Mouse (Mus musculus) lung, postnatal 36 days (tissue): ENCODE measurements around the gene Ttll7.
A peak's percentile ranks its signal among the peaks of the same experiment; 100 is the strongest.

ENCODE experiments used
- DNase-seq: peaks from one replicate; pipeline ENCODE4 v3.0.0; 2022; ENCODE audit warnings: mixed read lengths

Gene Ttll7

DNA sequence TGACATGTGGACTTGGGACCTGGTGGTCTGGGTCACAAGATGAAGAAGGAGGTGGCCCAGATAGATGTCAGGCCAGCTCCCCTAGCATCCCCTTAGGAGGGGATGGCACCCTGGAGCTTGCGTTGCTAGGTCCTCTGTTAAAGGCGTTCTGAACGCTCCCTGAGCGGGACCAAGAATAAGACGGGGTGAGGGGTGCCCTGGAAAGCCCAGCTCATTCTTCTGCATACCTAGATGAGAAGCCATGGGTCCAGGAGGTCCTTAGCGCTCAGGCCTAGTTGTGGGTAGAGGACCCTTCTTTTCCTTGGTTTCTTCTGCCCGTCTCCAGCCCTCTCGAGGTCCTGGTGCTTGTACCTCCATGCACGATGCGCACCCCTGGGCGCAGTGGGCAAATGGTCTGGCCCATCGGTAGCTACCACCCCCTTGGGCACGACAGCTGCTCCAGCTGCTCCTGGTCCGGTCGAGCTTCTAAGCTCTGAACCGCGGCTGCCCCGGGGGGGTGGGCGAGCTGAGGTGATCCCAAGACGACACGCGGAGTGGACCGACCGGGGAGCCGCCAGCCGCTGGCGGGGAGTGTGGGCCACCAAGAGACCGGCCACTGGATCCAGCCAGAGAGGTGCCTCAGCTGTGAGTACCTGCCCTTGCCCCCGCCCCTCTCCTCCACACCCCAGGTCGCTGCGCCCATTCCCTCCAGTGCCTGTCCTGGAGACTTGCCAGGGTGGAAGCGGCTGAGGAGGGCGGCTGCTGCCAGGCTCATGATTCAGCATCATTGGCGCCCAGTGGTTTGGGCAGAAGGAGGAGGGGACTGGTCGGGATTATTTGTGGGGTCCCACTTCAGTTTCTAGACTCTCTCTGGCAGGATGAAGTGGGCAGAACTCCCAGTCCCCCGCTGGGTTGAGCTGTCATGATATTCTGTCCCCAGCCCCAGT lies at the start of gene Ttll7:
Gene Ttll7, plus strand, starts transcription at position 402 of the 926 bp plus-strand sequence.
- DNase-seq, result peak; percentile 92

DNA sequence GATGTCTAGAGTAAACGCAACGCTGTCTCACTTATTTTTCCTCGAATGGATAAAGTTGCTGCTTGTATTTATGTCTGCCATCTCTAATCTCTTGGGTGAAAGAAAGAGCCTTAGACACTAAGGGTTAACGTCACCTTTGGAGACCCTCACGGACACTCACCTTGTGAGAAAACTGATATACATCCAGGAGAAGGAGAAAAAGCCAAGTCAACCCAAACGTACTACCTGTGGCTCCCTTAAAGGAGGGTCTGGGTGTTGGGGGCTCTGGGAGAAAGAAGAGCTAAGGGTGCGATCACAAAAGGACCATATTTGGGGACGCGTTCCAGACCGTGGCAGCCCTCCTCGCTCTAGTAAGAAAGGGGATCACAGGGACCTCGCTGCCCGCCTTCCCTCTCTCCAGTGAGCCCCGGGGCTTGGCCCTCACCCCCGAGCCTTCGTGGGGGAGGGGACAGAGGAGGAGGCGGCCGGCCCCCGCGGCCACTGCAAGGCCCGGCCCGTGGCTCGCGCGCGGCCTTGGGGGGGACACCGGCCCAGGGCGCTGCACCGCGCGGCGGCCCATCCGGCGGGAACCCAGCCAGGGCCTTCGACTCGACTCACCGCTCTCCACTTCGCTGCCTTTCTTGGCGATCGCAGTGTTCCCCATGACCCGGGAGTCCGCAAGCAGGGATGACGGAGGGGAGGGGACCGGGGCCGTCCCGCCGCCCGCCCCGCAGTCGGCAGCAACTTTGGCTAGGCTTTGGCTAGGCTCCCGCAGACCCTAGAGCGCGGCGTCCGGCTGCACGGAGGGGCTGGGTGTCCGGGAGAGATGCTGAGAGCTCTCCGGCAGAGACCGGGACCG lies 39.9 kb upstream of the Ttll7 start:
- DNase-seq, result peak; percentile 36

DNA sequence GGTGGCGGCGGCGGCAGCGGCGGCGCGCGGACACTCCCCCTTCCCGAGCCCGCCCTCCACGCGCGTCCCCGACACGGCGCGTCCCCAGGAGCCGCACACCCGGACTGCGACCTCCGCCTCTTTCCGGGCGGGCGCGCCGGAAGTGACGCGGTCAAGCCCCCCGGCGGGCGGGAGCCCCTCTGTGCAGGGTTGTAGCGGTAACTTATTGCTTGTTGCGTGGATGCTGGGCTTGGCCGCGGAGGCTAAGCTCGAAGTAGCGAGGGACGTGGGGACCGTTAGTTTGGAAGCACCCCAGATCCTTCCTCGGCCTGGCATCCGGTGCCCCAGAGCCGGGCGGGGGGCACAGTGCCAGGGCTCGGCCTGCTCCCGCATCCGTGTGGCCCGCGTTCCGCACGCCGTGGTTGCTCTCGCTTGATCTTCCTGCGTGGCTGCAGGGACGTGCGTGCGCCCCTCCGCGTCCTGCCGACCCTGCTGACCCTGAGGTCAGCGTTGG lies 39.2 kb upstream of the Ttll7 start, which contains the start of gene Prkacb:
Gene Prkacb, minus strand, starts transcription at position 90 of the 493 bp plus-strand sequence.
- DNase-seq, result peak; percentile 89

DNA sequence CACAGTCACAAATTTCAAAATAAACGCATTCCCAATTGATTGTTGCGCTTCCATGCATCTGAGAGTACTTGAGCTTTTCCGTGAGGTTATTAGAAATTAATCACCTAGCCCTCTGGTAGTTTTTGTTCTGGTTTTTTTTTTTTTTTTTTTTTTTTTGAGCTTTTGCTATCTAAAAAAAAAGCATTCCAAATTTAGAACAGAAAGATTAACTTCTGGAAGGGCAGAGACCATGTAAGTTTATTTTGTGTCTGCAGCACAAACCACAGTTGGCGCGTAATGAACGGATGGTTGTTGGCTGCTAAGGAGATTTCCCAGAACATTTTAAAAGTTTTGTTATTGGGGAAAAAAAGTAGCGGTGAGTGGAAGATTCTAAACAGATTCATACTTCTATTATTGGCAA lies 38.5 kb upstream of the Ttll7 start:
- no peak for DNase-seq

DNA sequence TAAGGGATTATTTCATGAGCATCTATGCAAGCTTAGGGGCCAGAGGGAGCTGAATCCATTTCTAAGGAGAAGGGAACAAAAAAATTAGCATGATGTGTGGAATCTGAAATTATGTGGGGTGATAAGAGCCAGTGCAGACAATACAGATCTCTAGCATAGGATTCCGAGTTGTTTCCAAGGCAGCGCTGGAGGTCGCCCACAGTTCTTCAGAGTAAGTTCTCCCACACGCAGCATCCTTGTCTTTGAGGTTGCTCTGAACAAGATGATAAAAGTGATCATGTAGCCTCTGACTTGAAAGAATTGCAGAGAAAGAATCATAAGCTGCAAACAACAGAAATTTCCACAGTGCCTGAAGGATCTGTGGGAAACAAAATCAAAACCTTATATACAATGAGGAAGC lies 31.4 kb upstream of the Ttll7 start:
- DNase-seq, result no peak

DNA sequence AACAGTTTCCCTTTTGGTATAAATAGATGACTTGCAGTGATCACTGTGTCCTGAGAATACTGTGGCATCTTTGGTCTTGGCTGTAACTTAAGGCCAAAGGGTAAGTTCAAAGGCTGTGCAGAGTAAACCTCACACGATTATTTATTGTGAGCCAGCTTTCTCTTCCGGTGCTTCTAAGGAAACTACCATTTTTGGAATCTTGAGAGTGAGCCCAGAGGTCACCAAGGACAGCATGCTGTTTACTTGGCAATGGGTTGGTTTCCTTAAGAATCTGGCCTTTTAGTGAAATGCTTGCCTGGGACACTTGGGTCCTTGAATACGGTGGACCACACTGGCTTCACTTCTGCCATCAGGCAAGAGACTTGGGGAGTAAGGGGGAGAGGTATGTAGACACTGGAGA lies 9.4 kb upstream of the Ttll7 start:
- DNase-seq, result peak; percentile 44

DNA sequence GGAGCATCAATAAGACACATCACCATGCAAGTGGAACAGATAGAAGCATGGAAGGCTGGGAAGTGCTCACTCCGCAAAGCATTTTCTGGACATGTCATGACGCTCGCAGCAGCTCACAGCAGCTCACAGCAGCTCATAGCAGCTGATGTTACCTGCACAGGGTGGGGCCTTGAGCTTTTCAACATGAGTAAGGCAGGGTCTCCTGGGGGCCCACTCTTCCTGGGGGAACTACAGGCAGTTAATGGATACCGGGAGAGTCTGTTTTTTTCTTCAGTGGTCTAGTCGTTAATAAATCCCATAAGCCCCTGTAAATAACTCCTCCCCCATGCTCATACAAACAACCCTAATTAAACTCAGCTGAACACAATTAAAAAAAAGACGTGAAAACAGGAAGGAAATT lies 8.7 kb upstream of the Ttll7 start:
- no peak for DNase-seq

DNA sequence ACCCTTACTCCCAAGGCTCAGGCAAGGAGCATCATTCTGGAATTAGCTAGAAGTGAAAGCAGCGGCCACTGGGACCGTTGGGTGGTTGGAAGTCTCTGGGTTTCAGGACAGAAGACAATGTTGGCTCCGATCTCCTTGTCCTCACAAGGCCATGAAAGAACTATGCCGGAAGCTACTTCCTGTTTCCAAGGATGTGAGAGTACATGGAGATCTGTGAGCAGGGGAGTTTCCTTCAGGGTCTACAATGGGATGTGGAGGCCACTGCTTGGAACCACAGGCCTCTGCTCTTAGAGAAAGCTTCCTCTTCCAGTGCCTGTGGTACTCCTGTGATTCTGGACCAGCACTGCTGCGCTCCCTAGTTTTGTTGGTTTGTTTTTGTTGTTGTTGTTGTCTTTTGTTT lies 5.9 kb upstream of the Ttll7 start:
- DNase-seq, result peak; percentile 75

DNA sequence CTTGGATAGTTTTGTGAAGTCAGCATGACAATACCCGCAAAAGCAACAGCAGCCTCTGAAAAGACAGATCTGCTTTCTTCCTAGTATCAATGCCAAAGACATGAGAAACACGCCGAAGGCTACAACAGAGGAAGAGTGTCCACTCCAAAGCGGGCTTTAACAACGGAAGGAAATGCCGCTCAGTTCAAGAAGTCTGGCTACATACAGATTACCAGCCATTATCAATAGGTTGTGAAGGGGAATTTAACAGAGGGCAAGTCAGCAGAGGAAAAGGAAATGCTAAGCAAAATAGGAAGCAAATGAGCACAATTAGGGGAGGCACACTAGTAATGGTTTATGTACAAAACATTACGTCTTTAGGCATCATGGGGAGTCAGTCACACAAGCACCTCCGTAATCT lies 4.1 kb upstream of the Ttll7 start:
- DNase-seq, result peak; percentile 16

DNA sequence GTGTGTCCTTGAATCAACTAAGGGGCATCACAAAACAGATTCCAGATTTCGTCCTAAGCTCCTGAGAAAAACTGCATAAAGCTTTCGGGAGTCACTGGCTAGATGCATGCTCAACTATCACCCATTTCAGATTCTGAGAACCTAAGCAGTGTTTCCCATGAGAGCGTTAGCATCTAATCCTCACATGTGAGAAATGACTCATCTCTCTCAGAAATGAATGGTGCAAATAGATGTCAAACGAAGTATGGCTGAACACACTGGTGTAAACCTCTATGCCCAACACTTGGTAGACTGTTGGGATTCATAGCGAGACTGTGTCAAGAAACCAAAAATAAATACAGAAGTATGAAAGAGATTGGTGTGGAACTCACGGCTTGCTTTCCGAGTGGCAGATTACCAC lies 2.8 kb upstream of the Ttll7 start:
- no peak for DNase-seq

DNA sequence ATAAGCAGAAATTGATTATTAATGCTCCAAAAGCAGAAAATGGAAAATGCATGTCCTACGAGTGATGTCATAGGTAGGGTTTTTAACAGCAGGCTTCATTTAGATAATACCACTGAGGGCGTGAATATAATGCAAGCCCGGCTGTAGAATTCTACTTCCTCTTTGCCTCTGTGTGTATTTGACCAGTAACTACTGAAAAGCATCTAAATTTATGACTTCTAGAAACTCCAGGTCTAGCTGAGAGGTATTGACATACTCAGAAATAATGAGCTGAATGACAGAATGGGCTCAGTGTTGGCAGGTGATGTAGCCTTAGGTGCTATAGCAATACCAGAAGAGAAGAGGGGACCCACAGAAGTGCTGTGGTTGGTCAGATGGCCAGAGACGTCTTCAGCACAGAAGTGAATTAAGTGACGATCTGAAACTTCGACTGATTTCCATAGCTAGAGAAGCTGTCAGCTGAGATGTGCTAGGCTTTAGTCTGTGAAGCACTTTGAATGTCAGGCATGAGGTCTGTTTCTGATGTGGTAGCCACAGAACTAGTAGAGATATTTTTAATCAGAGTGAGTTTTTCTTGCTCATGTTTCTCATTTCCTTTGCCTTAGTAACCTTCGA lies 2.4 kb downstream of the Ttll7 start:
- no peak for DNase-seq

DNA sequence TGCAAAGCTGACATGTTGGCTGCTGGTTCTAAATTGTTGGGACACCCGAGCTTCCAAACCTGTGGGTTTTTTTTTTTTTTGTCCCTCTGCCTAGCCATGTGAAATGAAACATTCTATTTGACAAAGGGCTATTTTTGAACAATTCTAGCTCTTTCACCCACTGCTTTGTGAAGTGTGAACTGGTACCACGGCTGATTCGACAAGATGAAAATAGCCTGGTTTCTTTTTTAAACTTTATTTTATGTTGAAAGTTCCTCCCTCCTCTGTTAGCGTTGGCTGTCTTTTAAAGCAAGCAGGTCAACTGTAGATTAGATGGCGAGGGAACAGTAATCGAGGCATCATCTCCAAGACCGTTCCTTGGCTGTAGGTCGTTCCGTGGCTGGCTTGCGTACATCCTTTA lies 5.2 kb downstream of the Ttll7 start:
- DNase-seq, result no peak

DNA sequence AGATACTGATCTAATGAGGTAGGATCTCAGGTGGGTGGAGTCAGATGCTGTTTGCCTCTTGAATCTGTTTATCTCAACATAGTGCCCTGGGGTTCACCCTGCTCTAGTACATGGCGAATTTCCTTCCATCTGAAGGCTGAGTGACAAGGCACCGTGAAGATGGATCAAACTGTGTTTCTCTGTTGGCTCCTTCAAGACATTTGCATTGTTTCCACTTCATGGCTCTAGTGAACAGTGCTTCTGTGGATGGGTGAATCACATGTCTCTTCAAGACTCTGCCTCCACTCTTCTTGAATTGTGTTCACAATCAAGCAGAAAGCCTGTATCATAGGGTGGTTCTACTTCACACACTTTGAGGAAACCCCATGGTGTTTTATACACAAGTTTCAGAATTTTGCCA lies 8.1 kb downstream of the Ttll7 start:
- no peak for DNase-seq

DNA sequence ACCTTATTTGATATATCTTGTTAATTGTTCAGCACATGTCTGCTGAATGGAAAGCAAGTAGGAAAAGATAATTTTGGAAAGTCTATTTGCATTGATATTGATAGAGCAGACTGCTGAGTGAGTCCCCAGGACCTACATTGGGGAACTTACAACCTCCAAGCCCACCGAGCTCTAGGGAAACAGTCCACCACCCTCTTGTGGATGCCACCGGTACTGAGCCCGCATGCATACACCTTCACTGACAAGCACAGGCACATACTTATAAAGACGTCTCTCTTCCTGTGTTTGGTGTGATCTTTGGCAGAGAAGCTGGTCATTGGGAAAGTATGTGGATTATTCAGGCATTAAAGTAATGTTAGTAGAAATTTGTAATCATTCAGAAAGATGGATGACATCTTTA lies 14.4 kb downstream of the Ttll7 start:
- no peak for DNase-seq

DNA sequence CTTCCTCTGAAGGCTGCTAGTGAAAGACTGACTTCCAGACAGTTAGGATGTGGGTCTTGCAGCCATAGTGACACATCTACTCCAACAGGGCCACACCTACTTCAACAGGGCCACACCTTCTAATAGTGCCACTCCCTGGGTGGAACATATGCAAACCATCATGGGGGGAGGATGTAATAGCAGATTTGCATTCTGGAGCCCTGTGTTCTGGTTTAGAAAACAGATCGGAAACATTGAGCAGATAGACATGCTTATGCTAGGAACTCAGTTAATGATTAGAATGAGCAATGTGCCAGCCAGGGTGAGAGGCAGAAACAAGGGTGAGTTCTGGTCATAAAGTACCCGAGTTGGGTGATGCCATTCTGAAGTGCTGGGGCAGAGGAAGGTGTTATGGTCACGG lies 19.8 kb downstream of the Ttll7 start:
- DNase-seq, result no peak

DNA sequence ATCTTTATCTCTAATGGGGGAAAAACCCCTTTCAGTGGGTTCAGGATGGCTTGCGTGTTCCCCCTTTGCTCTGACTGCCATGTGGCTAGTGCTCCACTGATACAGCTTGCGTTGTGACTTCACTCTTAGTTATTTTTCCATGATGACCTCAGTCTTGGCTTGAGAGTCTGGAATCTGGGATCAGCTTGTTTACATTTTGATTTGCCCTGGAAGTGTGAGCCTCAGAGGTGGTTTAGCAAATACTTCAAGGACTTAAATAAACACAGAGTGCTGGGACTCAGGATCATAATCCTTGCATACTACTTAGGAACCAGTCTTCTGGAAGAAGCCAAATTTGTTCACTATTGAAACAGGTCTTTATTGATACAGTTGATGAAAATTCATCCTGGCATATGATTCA lies 23.8 kb downstream of the Ttll7 start:
- DNase-seq, result peak; percentile 90

DNA sequence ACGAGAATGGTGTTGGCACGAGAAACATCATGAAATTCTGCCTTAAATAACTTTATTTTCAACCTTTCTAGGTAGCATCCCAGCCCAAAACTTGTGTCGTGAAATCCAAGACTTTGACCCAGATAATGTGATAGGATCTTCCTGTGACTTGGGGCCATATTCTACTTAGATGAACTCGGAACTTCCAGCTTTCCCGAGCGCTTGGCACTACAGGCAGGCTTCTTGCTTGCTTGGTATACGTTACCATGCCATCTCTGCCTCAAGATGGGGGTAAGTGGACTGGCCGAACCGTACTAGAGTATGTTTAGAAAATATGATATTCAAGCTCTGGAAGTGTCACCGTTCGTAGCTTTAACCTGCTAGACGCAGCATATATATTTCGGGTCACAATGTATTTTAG lies 41.8 kb downstream of the Ttll7 start:
- no peak for DNase-seq

DNA sequence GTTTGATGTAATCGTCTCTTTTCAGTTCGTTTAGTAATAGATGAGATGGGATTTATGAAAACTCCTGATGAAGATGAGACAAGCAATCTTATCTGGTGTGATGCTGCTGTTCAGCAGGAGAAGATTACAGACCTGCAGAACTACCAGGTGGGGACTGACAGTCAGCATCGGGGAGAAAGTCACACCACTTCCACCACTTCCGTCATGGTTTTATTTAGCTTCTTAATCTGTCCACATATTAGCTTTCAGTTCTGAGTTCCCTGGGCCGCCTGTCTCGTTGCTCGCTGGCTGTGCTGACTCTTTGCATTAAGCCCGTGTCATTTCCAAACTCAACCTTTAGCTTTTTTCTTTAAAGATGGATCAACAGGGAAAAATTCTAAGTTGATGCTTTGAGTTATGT lies 44.4 kb downstream of the Ttll7 start:
- DNase-seq, result no peak

DNA sequence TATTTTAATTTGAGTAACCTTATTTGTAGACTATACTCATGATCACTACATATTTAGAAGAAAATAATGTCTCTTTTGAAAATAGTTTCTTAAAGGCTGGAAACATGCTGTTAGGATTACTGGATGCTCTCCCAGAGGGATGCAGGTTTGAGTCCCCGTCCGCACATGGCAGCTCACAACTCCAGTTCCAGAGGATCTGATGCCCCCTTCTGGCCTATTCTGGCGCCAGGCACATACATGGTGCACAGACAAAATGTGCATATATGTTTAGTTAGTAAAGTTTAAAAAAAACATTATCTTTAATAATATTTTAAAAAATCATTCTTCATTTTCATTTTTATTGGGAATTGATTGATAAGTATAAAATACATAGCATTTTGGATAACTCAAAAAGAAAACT lies 47.9 kb downstream of the Ttll7 start:
- peak; percentile 58 for DNase-seq

DNA sequence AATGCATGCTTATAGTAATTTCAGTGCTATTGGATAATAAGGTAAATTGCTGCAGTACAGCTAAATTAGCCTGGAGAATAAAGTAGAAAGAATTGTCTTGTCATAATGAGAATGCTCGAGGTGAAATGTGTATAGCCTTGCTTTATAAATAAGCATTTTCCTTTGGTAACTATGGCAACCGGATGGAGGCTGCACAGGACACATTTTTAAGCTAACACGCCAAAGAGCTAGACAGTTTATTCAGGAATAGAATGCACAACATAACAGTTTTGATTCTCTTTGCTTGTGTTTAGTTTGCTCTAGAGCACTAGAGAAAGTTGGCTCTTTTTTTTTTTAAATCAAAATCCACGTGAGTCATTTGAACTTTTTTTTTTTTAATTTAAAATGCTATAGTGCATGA lies 49.6 kb downstream of the Ttll7 start:
- DNase-seq, result no peak

DNA sequence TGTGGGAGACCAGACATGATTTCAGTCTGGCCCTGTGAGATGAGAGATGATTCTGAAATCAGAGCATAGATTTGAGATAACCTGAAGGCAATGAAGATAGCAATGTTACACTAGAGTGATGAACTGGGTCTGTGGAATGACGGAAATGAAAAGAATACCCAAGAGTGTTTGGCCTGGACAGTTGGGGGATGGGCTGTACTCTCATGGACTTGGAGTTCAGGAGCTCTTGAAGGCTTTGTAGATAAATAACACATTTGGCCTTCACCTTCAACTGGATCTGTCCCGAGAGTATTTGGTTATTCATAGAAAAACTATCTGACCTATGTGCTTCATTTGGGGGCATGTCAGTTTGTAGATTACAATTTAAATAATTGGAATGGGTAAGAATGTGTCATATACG lies 53.4 kb downstream of the Ttll7 start:
- DNase-seq, result no peak

DNA sequence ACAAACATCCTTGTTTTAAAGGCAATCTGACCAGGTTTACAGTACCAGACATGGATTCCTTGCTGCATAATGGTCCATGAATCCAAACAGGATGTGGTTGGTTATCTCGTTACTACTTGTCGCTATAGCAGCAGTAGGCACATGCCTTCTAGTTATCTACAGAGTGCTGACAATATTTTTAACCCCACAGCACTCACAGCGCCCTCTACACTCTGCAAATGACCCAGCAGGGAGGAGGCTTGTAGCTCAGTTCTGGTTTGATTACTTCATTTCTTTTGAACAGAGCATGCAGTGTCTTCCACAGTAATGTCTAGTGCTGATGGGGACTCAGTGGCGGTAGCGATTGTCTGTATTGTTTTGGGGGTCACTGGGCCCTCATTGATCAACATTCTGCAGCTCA lies 56.8 kb downstream of the Ttll7 start:
- no peak for DNase-seq

DNA sequence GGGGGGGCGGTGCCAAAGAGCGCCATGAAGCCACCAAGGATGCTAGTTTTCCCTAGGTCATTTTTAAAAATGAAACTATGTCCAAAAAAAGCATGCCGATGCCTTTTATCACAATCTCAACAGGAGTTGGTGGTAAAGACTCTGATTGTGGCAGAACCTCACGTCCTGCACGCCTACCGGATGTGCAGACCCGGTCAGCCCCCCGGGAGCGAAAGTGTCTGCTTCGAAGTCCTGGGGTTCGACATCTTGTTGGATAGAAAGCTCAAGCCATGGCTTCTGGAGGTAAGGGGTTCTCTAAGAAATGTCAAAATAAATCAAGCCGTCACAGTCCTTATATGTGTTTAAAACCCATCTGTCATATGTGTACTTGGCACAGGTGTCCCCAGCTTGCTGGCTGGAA lies 60.9 kb downstream of the Ttll7 start:
- DNase-seq, result no peak
